Mouse (Mus musculus) hindbrain, embryonic 15.5 days (tissue): Measurements from ENCODE around the gene Fam193a. TPM values are rescaled to one million over a fixed set of nuclear protein-coding genes. Genes with fewer than 3 reads are reported as not detected.
A peak's percentile ranks its signal among the peaks of the same experiment; 100 is the strongest.

Experiments used
- ATAC-seq: fragments of 200-750 bp; cut with Nextera tagmentation; 2 replicates; pipeline ENCODE4 v1.8.0; 2017; ENCODE audit warnings: low read depth, moderate number of reproducible peaks, moderate TSS enrichment; ENCODE audit not compliant: low FRiP score
- H3K27ac ChIP-seq: fragments of 300-500 bp; sonication (generic); replicated peaks from 2 replicates; pipeline ENCODE4 v1.5.1; 2015; ENCODE audit warnings: mild to moderate bottlenecking, inconsistent platforms
- H3K27me3 ChIP-seq: fragments of 300-500 bp; sonication (generic); 2 replicates; pipeline ENCODE4 v1.6.1; 2015; ENCODE audit warnings: control low read depth, inconsistent platforms
- H3K36me3 ChIP-seq: fragments of 300-500 bp; sonication (generic); 2 replicates; pipeline ENCODE4 v1.6.1; 2015; ENCODE audit warnings: control low read depth, inconsistent platforms
- H3K4me1 ChIP-seq: fragments of 300-500 bp; sonication (generic); replicated peaks from 2 replicates; pipeline ENCODE4 v1.6.1; 2015; ENCODE audit warnings: control low read depth, inconsistent platforms
- H3K4me2 ChIP-seq: fragments of 300-500 bp; sonication (generic); 2 replicates; pipeline ENCODE4 v1.6.1; 2015; ENCODE audit warnings: moderate library complexity, mild to moderate bottlenecking, inconsistent platforms
- H3K4me3 ChIP-seq: fragments of 300-500 bp; sonication (generic); 2 replicates; pipeline ENCODE4 v1.5.1; 2015; ENCODE audit warnings: mild to moderate bottlenecking, inconsistent platforms
- H3K9ac ChIP-seq: fragments of 300-500 bp; sonication (generic); 2 replicates; pipeline ENCODE4 v1.6.1; 2015; ENCODE audit warnings: inconsistent platforms
- H3K9me3 ChIP-seq: fragments of 300-500 bp; sonication (generic); 2 replicates; pipeline ENCODE4 v1.6.1; 2016; ENCODE audit warnings: control low read depth, inconsistent platforms
- WGBS: fragments of 180-500 bp; shearing (Covaris S2); methylation state at CpG from one replicate; pipeline ENCODE4 v1.1.7; 2015; 5-methylcytosine and 5-hydroxymethylcytosine counted together
- polyA plus RNA-seq: library from polyadenylated mRNA; unstranded; fragments of >200 nt; fragmentation: Nextera tagmentation; extraction: Ambion mirVana; gene quantifications from 2 replicates; pipeline ENCODE4 v1.2.1, GENCODE M21; 2015

Gene Fam193a
- polyA plus RNA-seq, 1 experiment from 2014 or later, result 14.0 TPM

GRCm38 (mm10) chr5:34393251-34393650 is 23.5 kb downstream of the Fam193a start:
- Histone ChIP-seq H3K27ac (no peak overlapping the region), H3K4me3 (no peak overlapping the region), H3K4me2 (no peak overlapping the region), H3K9ac (no peak overlapping the region), H3K9me3 (no peaks in the 10 kb centered on the region), H3K27me3 (no peaks in the 10 kb centered on the region), H3K36me3 (no peaks in the 10 kb centered on the region), H3K4me1 (0 out of 2 replicates have a peak, but pooled peaks cover 9% of the 10 kb centered on the region)
- WGBS, result 94% methylated on average over 8 of the region's 8 CpGs
- ATAC-seq, result no peak

DNA sequence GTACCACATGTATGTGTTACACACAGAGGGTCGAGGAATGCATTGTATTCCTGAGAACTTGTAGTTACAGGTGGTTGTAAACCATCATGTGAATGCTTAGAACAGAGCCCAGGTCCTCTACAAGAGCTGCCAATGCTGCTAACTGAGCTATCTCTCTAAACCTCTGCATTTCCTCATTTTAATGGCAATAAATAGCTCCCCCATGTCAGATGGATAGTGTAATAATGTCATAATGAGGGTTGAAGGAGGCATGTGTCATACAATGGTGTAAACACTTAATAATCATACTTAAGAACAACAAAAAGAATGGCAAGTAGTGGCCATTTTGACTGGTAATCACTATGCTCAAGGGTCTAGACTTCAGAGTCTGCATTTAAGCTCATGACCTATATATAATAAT is 25.6 kb downstream of the Fam193a start:
- WGBS, result 86% methylated on average over 1 of the region's 1 CpGs
- no peaks in the 10 kb centered on the region for H3K27me3 ChIP-seq
- H3K4me1 ChIP-seq, result 0 out of 2 replicates have a peak, but pooled peaks cover 12% of the 10 kb centered on the region
- no peaks in the 10 kb centered on the region for H3K9me3 ChIP-seq
- H3K27ac ChIP-seq, result no peak overlapping the region
- no peak for ATAC-seq
- H3K4me3 ChIP-seq, result no peak overlapping the region
- no peaks in the 10 kb centered on the region for H3K36me3 ChIP-seq
- H3K9ac ChIP-seq, result no peak overlapping the region
- no peak overlapping the region for H3K4me2 ChIP-seq

DNA sequence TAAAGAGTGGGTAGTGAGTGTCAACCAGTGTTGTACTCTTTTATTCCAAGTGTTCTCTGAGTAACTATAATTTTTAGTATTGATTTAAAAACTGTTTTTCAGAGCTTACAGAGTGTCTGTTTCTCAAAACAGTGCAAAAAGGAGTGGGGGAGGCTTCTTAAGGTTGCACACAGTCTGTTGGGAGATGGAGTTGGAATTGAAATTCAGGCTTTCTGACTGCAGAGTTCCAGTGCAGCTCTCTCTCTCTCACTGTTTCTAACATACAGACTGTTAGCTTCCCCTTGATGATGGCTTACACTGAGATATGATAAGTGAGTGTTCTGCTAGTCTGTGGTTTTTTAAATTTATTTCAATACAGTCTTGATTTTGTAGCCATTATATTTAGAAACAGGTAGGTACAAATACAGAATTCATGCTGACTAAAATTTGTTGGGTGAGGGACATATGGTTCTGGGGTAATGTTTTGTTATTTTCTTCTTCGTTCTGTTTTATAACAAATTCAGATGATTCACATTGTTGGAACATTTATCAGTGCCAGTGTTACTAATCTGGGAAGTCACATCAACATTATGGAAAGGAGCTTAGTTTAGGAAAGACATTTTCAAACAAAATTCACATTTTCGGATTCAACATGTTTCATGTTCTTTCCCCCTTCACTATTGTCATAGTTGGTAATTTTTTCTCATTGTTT is 26.3 kb downstream of the Fam193a start:
- H3K4me2 ChIP-seq, result no peak overlapping the region
- no peak overlapping the region for H3K4me3 ChIP-seq
- H3K27ac ChIP-seq, result no peak overlapping the region
- ATAC-seq, result no peak
- H3K36me3 ChIP-seq, result no peaks in the 10 kb centered on the region
- WGBS, result 90% methylated on average over 2 of the region's 2 CpGs
- no peaks in the 10 kb centered on the region for H3K27me3 ChIP-seq
- 0 out of 2 replicates have a peak, but pooled peaks cover 12% of the 10 kb centered on the region for H3K4me1 ChIP-seq
- no peaks in the 10 kb centered on the region for H3K9me3 ChIP-seq
- H3K9ac ChIP-seq, result no peak overlapping the region

DNA sequence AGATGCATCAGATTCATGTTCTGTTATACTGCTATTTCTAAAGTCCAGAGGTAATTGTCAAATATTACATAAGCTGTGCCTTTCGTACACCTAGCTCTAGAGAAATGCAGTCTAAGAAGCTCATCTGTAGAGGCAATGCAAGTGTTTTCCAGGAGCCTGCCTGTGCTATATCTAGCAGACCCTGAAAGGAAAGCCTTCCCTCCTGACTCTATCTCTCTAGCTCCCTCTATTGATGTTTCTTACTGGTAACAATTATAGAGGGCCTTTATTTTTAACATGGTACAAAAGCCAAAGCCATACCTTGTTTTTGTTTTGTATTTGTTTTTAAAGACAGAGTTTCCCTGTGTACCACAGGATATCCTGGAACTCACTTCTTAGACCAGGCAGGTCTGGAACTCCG is 28.1 kb downstream of the Fam193a start:
- H3K4me3 ChIP-seq, result no peak overlapping the region
- no peak for ATAC-seq
- 0 out of 2 replicates have a peak, but pooled peaks cover 12% of the 10 kb centered on the region for H3K4me1 ChIP-seq
- WGBS, result 91% methylated on average over 2 of the region's 2 CpGs
- no peaks in the 10 kb centered on the region for H3K36me3 ChIP-seq
- H3K27ac ChIP-seq, result no peak overlapping the region
- H3K9ac ChIP-seq, result no peak overlapping the region
- H3K27me3 ChIP-seq, result no peaks in the 10 kb centered on the region
- no peaks in the 10 kb centered on the region for H3K9me3 ChIP-seq
- H3K4me2 ChIP-seq, result no peak overlapping the region

GRCm38 (mm10) chr5:34398326-34398725 is 28.6 kb downstream of the Fam193a start:
- ATAC-seq, result no peak
- 78% methylated on average over 1 of the region's 1 CpGs for WGBS
- Histone ChIP-seq H3K36me3 (no peaks in the 10 kb centered on the region), H3K9me3 (no peaks in the 10 kb centered on the region), H3K27ac (no peak overlapping the region), H3K9ac (no peak overlapping the region), H3K4me2 (no peak overlapping the region), H3K4me1 (0 out of 2 replicates have a peak, but pooled peaks cover 12% of the 10 kb centered on the region), H3K4me3 (no peak overlapping the region), H3K27me3 (no peaks in the 10 kb centered on the region)

DNA sequence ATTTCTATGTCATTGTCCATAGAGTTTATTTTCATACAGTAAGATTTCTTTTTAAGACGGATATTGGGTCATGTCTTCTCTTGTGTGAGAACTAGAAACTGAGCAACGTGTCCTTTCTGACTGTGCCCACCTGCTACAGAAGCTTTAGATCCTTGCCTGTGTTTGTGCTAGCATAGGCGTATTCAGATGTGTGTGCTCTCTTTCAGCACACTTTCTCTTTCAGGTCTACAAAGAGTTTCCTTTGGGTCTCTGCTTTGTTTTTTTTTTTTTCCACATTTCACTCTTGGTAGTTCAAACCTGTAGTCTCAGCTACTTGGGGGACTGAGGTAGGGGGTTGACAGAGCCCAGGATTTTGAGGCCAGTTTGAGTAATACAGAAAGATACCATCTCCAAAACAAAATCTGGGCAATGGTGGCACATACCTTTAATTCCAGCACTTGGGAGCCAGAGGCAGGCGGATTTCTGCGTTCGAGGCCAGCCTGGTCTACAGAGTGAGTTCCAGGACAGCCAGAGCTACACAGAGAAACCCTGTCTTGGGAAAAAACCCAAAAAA is 37.7 kb downstream of the Fam193a start:
- Histone ChIP-seq H3K4me3 (no peak overlapping the region), H3K27me3 (no peaks in the 10 kb centered on the region), H3K36me3 (no peaks in the 10 kb centered on the region), H3K9ac (no peak overlapping the region), H3K4me2 (no peak overlapping the region), H3K4me1 (peaks cover 16% of the 10 kb centered on the region; the same call in 1 of the 2 replicates), H3K9me3 (no peaks in the 10 kb centered on the region), H3K27ac (peak overlapping the region; percentile 8; the same call in 1 of the 2 replicates)
- ATAC-seq, result no peak
- 90% methylated on average over 6 of the region's 6 CpGs for WGBS

DNA sequence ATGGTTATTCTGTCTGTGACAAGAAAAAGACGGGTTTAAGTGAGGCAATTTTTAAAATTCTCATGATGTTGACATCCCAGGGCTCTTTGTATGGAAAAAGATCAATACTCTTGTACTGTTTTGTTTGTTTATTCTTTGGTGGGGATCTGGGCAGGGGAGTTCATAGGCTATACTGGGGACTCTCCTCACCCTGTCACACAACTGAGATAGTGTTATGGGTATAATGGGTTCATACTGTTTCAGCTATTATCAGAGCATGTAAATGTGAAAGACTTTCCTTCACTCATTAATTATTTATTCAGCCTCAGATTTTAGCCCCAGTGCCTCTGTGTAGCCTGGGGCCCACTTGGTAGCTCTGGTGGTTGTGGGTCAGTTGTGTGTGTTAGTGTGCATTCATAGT is 39.3 kb downstream of the Fam193a start:
- Histone ChIP-seq H3K27me3 (no peaks in the 10 kb centered on the region), H3K4me1 (peaks cover 16% of the 10 kb centered on the region; the same call in 1 of the 2 replicates), H3K9ac (no peak overlapping the region), H3K36me3 (no peaks in the 10 kb centered on the region), H3K4me2 (no peak overlapping the region), H3K9me3 (no peaks in the 10 kb centered on the region), H3K4me3 (no peak overlapping the region), H3K27ac (no peak overlapping the region)
- 78% methylated on average over 1 of the region's 1 CpGs for WGBS
- no peak for ATAC-seq

GRCm38 (mm10) chr5:34410819-34411218 is 41.1 kb downstream of the Fam193a start:
- H3K27me3 ChIP-seq, result no peaks in the 10 kb centered on the region
- H3K4me1 ChIP-seq, result peaks cover 16% of the 10 kb centered on the region; the same call in 1 of the 2 replicates
- no peaks in the 10 kb centered on the region for H3K9me3 ChIP-seq
- H3K36me3 ChIP-seq, result no peaks in the 10 kb centered on the region
- no peak overlapping the region for H3K4me2 ChIP-seq
- H3K9ac ChIP-seq, result no peak overlapping the region
- no peak overlapping the region for H3K27ac ChIP-seq
- H3K4me3 ChIP-seq, result no peak overlapping the region
- no peak for ATAC-seq
- WGBS, result 88% methylated on average over 4 of the region's 4 CpGs

GRCm38 (mm10) chr5:34413921-34414320 is 44.2 kb downstream of the Fam193a start:
- Histone ChIP-seq H3K4me3 (no peak overlapping the region), H3K36me3 (no peaks in the 10 kb centered on the region), H3K9me3 (no peaks in the 10 kb centered on the region), H3K4me2 (no peak overlapping the region), H3K27ac (no peak overlapping the region), H3K4me1 (peaks cover 7% of the 10 kb centered on the region; the same call in 1 of the 2 replicates), H3K27me3 (no peaks in the 10 kb centered on the region), H3K9ac (no peak overlapping the region)
- ATAC-seq, result no peak
- WGBS, result 82% methylated on average over 2 of the region's 2 CpGs

- Histone ChIP-seq H3K27ac (no peak overlapping the region), H3K9me3 (no peaks in the 10 kb centered on the region), H3K36me3 (peaks cover 10% of the 10 kb centered on the region), H3K4me2 (no peak overlapping the region), H3K4me1 (no peaks in the 10 kb centered on the region; the same call in 1 of the 2 replicates), H3K4me3 (no peak overlapping the region), H3K27me3 (no peaks in the 10 kb centered on the region), H3K9ac (no peak overlapping the region)
- no peak for ATAC-seq
- WGBS, result 84% methylated on average over 3 of the region's 3 CpGs
Observed at GRCm38 (mm10) chr5:34417251-34418008, 47.7 kb downstream of the Fam193a start.

DNA sequence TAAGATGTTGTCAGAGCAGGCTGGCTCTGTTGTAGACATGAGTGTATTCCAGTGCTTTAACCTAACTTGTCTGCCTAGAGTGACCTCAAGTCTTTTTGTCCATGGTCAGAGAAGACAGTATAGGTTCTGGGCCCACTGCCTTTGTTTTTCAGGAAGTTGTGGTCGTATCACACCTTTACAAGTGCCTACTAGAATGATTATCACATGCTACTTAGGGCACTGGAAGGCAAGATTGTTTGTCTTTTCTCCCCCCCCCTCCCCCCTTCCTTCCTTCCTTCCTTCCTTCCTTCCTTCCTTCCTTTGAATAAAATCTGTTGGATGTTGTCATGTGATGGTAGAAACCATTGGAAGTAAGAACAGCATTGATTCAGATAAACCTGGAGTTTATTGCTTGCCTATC is 49.5 kb downstream of the Fam193a start:
- WGBS, result 89% methylated on average over 1 of the region's 1 CpGs
- no peaks in the 10 kb centered on the region for H3K27me3 ChIP-seq
- no peaks in the 10 kb centered on the region; the same call in 1 of the 2 replicates for H3K4me1 ChIP-seq
- H3K27ac ChIP-seq, result no peak overlapping the region
- H3K4me3 ChIP-seq, result no peak overlapping the region
- H3K4me2 ChIP-seq, result no peak overlapping the region
- no peak for ATAC-seq
- H3K36me3 ChIP-seq, result peaks cover 10% of the 10 kb centered on the region
- H3K9me3 ChIP-seq, result no peaks in the 10 kb centered on the region
- H3K9ac ChIP-seq, result no peak overlapping the region

DNA sequence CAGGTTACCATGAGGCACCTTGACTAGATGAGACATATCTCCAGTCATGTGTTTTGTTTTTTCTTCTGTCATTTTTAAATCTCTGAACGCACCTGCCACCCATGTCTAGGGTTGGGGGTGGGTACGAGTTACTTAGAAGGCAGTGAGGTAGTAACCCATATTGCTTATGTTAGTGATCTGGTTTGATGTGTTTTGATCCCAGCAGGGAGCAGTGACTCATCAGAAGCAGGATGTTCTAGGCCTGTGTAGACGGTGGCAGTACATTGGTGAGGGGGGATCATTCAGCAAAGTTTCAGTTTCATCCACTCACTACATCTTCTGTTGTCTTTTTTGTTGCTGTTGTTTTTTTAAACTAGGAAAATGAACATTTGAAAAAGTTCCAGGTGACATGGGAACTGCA is 61.0 kb downstream of the Fam193a start:
- no peak overlapping the region for H3K27ac ChIP-seq
- WGBS, result 89% methylated on average over 3 of the region's 3 CpGs
- H3K36me3 ChIP-seq, result peaks cover 67% of the 10 kb centered on the region

More for the DNA sequence above, 61.0 kb downstream of the Fam193a start:
- Histone ChIP-seq H3K4me2 (no peak overlapping the region), H3K9me3 (no peaks in the 10 kb centered on the region), H3K9ac (no peak overlapping the region), H3K4me3 (no peak overlapping the region), H3K27me3 (no peaks in the 10 kb centered on the region), H3K4me1 (no peaks in the 10 kb centered on the region)
- ATAC-seq, result no peak
